Mouse (Mus musculus) intestine, postnatal 0 days (tissue): ENCODE results near the gene Ppp4r3a. TPM values are rescaled to one million over a fixed set of nuclear protein-coding genes. Genes with fewer than 3 reads are reported as not detected.

ENCODE experiments used
- ATAC-seq: fragments of 200-750 bp; cut with Nextera tagmentation; 2 replicates; pipeline ENCODE4 v1.8.0; 2017; ENCODE audit warnings: mild to moderate bottlenecking, moderate TSS enrichment, moderate library complexity
- H3K27ac ChIP-seq: fragments of 300-500 bp; sonication (generic); 2 replicates; pipeline ENCODE4 v1.5.1; 2014; ENCODE audit warnings: mild to moderate bottlenecking, low read depth, low read length, moderate library complexity
- H3K27me3 ChIP-seq: fragments of 300-500 bp; sonication (generic); replicated peaks from 2 replicates; pipeline ENCODE4 v1.6.1; 2014; ENCODE audit warnings: low read length, mixed read lengths; ENCODE audit not compliant: control insufficient read depth, insufficient read depth
- H3K36me3 ChIP-seq: fragments of 300-500 bp; sonication (generic); 2 replicates; pipeline ENCODE4 v1.6.1; 2014; ENCODE audit warnings: mild to moderate bottlenecking, moderate library complexity; ENCODE audit not compliant: control insufficient read depth, insufficient read depth
- H3K4me1 ChIP-seq: fragments of 300-500 bp; sonication (generic); replicated peaks from 2 replicates; pipeline ENCODE4 v1.6.1; 2014; ENCODE audit warnings: antibody characterized with exemption, low read length, mixed read lengths; ENCODE audit not compliant: control insufficient read depth, insufficient read depth
- H3K4me2 ChIP-seq: fragments of 300-500 bp; sonication (generic); replicated peaks from 2 replicates; pipeline ENCODE4 v1.6.1; 2014; ENCODE audit warnings: low read depth, mild to moderate bottlenecking, moderate library complexity
- H3K4me3 ChIP-seq: fragments of 300-500 bp; sonication (generic); 2 replicates; pipeline ENCODE4 v1.5.1; 2014; ENCODE audit warnings: low read depth, low read length
- H3K9ac ChIP-seq: fragments of 300-500 bp; sonication (generic); 2 replicates; pipeline ENCODE4 v1.6.1; 2014; ENCODE audit warnings: mild to moderate bottlenecking, low read depth, low read length
- H3K9me3 ChIP-seq: fragments of 300-500 bp; sonication (generic); 2 replicates; pipeline ENCODE4 v1.6.1; 2016; ENCODE audit warnings: mixed run types; ENCODE audit not compliant: control insufficient read depth
- CTCF ChIP-seq: sonication (generic); IDR thresholded peaks from 2 replicates; pipeline ENCODE4 v1.5.1; 2016; ENCODE audit warnings: low read depth, mild to moderate bottlenecking, control low read depth, antibody characterized with exemption, moderate library complexity
- WGBS: fragments of 180-500 bp; shearing (Covaris S2); extraction: QIAGEN DNeasy Blood & Tissue Kit; methylation state at CpG from one replicate; pipeline ENCODE4 v1.1.7; 2014; 5-methylcytosine and 5-hydroxymethylcytosine counted together
- polyA plus RNA-seq: library from polyadenylated mRNA; unstranded; fragments of >200 nt; fragmentation: Nextera tagmentation; extraction: Ambion mirVana; gene quantifications from 2 replicates; pipeline ENCODE4 v1.2.1, GENCODE M21; 2015

Gene Ppp4r3a
- polyA plus RNA-seq, 1 experiment from 2014 or later, result 18.4 TPM

GRCm38 (mm10) chr12:101012197-101013077 lies 71.1 kb downstream of the Ppp4r3a start:
- Histone ChIP-seq H3K4me3 (no peak overlapping the region), H3K9ac (no peak overlapping the region), H3K4me2 (peak overlapping the region; percentile 38), H3K9me3 (no peaks in the 10 kb centered on the region), H3K4me1 (peaks cover 34% of the 10 kb centered on the region), H3K36me3 (no peaks in the 10 kb centered on the region), H3K27me3 (no peaks in the 10 kb centered on the region), H3K27ac (peak overlapping the region; percentile 50; the same call in 1 of the 2 replicates)
- ATAC-seq, result no peak
- 24% methylated on average over 17 of the region's 17 CpGs for WGBS
- TF ChIP-seq CTCF, result no peak

GRCm38 (mm10) chr12:101011017-101011416 lies 72.5 kb downstream of the Ppp4r3a start:
- WGBS, result 46% methylated on average over 7 of the region's 7 CpGs
- Histone ChIP-seq H3K4me1 (peaks cover 33% of the 10 kb centered on the region), H3K36me3 (no peaks in the 10 kb centered on the region), H3K4me3 (no peak overlapping the region), H3K27me3 (no peaks in the 10 kb centered on the region), H3K9me3 (no peaks in the 10 kb centered on the region), H3K27ac (peak overlapping the region; percentile 81), H3K9ac (no peak overlapping the region; the same call in 1 of the 2 replicates), H3K4me2 (no peak overlapping the region)
- TF ChIP-seq CTCF, result no peak
- ATAC-seq, result no peak

GRCm38 (mm10) chr12:101010148-101010920 lies 73.2 kb downstream of the Ppp4r3a start:
- Histone ChIP-seq H3K9me3 (no peaks in the 10 kb centered on the region), H3K4me2 (peak overlapping the region; percentile 37), H3K36me3 (no peaks in the 10 kb centered on the region), H3K9ac (no peak overlapping the region; the same call in 1 of the 2 replicates), H3K4me1 (peaks cover 27% of the 10 kb centered on the region), H3K27ac (peak overlapping the region; percentile 81), H3K27me3 (no peaks in the 10 kb centered on the region), H3K4me3 (no peak overlapping the region)
- no peak for TF ChIP-seq CTCF
- ATAC-seq, result peak; percentile 78
- WGBS, result 30% methylated on average over 10 of the region's 10 CpGs

- WGBS, result 51% methylated on average over 4 of the region's 4 CpGs
- Histone ChIP-seq H3K4me1 (peaks cover 20% of the 10 kb centered on the region), H3K27ac (peak overlapping the region; percentile 81), H3K9ac (no peak overlapping the region), H3K4me2 (no peak overlapping the region), H3K36me3 (no peaks in the 10 kb centered on the region), H3K27me3 (no peaks in the 10 kb centered on the region), H3K9me3 (no peaks in the 10 kb centered on the region), H3K4me3 (no peak overlapping the region)
- TF ChIP-seq CTCF, result no peak
- no peak for ATAC-seq
Observed at GRCm38 (mm10) chr12:101009225-101009624, 74.3 kb downstream of the Ppp4r3a start.

GRCm38 (mm10) chr12:101008648-101009047 lies 74.9 kb downstream of the Ppp4r3a start:
- 40% methylated on average over 4 of the region's 4 CpGs for WGBS
- no peak overlapping the region for H3K4me2 ChIP-seq
- TF ChIP-seq CTCF, result no peak
- no peaks in the 10 kb centered on the region for H3K9me3 ChIP-seq
- H3K4me1 ChIP-seq, result peaks cover 17% of the 10 kb centered on the region
- no peak overlapping the region for H3K4me3 ChIP-seq
- no peaks in the 10 kb centered on the region for H3K36me3 ChIP-seq
- no peaks in the 10 kb centered on the region for H3K27me3 ChIP-seq
- peak overlapping the region; percentile 81 for H3K27ac ChIP-seq
- 0 out of 2 replicates have a peak, but pooled peaks have one; percentile 15 for ATAC-seq
- no peak overlapping the region for H3K9ac ChIP-seq

GRCm38 (mm10) chr12:101007968-101008481 lies 75.5 kb downstream of the Ppp4r3a start:
- ATAC-seq, result peak; percentile 22; the same call in 1 of the 2 replicates
- 26% methylated on average over 10 of the region's 10 CpGs for WGBS
- peaks cover 17% of the 10 kb centered on the region for H3K4me1 ChIP-seq

More at GRCm38 (mm10) chr12:101007968-101008481, 75.5 kb downstream of the Ppp4r3a start:
- TF ChIP-seq CTCF, result no peak
- Histone ChIP-seq H3K27ac (peak overlapping the region; percentile 81), H3K36me3 (no peaks in the 10 kb centered on the region), H3K4me3 (no peak overlapping the region), H3K4me2 (0 out of 2 replicates have a peak overlapping the region, but pooled peaks have one; percentile 4), H3K9ac (no peak overlapping the region), H3K9me3 (no peaks in the 10 kb centered on the region), H3K27me3 (no peaks in the 10 kb centered on the region)
